Mouse (Mus musculus) adipocyte (in vitro differentiated cells): ENCODE data around the gene Gm20838.
"Not testable (repeated sequence)": the region's sequence is repeated elsewhere in the genome, so short reads cannot be mapped to it uniquely, and the experiment has no call there.

ENCODE experiments used
- DNase-seq: peaks from one replicate; pipeline ENCODE4 v3.0.0-alpha.2; 2016; ENCODE audit warnings: low spot score

The Gm20838 gene

GRCm38 (mm10) chrY:33543064-33543463, at the start of gene Gm20838:
Gene Gm20838, minus strand, starts transcription at chrY:33543164.
- DNase-seq, result not testable (repeated sequence)
